Mouse (Mus musculus) stomach, postnatal 0 days (tissue): ENCODE measurements around the gene Nat9.

Experiments used
- CTCF ChIP-seq: IDR thresholded peaks from 2 replicates; pipeline ENCODE4 v1.5.1; 2016; ENCODE audit warnings: antibody characterized with exemption, low read depth, mild to moderate bottlenecking, moderate library complexity
- EP300 ChIP-seq: optimal IDR thresholded peaks from 2 replicates; pipeline ENCODE3; 2016; ENCODE audit warnings: antibody characterized with exemption

- TF ChIP-seq CTCF (no peak), EP300 (no peak)
Measured at GRCm38 (mm10) chr11:115222077-115222476, 34.4 kb upstream of the Nat9 start.
